Mouse (Mus musculus) midbrain, postnatal 0 days (tissue): ENCODE results near the gene Abca4. TPM values are rescaled to one million over a fixed set of nuclear protein-coding genes. Genes with fewer than 3 reads are reported as not detected.
A peak's percentile ranks its signal among the peaks of the same experiment; 100 is the strongest.

Experiments
- ATAC-seq: fragments of 200-750 bp; cut with Nextera tagmentation; 2 replicates; pipeline ENCODE4 v1.8.0; 2017; ENCODE audit warnings: moderate number of reproducible peaks, mild to moderate bottlenecking, moderate TSS enrichment, moderate library complexity; ENCODE audit not compliant: low FRiP score
- DNase-seq: peaks from one replicate; pipeline ENCODE4 v3.0.0-alpha.2; 2015; ENCODE audit warnings: low spot score
- H3K27ac ChIP-seq: fragments of 300-500 bp; sonication (generic); 2 replicates; pipeline ENCODE4 v1.5.1; 2014; ENCODE audit warnings: low read depth, mild to moderate bottlenecking, low read length, mixed read lengths
- H3K27me3 ChIP-seq: fragments of 300-500 bp; sonication (generic); 2 replicates; pipeline ENCODE4 v1.6.1; 2014; ENCODE audit warnings: low read length, control low read depth, mixed read lengths; ENCODE audit not compliant: insufficient read depth
- H3K36me3 ChIP-seq: fragments of 300-500 bp; sonication (generic); 2 replicates; pipeline ENCODE4 v1.6.1; 2014; ENCODE audit warnings: low read length, control low read depth, mixed read lengths; ENCODE audit not compliant: insufficient read depth
- H3K4me1 ChIP-seq: fragments of 300-500 bp; sonication (generic); 2 replicates; pipeline ENCODE4 v1.6.1; 2014; ENCODE audit warnings: mild to moderate bottlenecking, control low read depth, antibody characterized with exemption, low read length, mixed read lengths; ENCODE audit not compliant: insufficient read depth
- H3K4me2 ChIP-seq: fragments of 300-500 bp; sonication (generic); 2 replicates; pipeline ENCODE4 v1.6.1; 2014; ENCODE audit warnings: low read depth, mild to moderate bottlenecking, low read length, mixed read lengths; ENCODE audit not compliant: poor library complexity, severe bottlenecking
- H3K4me3 ChIP-seq: fragments of 300-500 bp; sonication (generic); 2 replicates; pipeline ENCODE4 v1.5.1; 2014; ENCODE audit warnings: low read depth, mild to moderate bottlenecking, low read length, moderate library complexity
- H3K9ac ChIP-seq: fragments of 300-500 bp; sonication (generic); replicated peaks from 2 replicates; pipeline ENCODE4 v1.6.1; 2014; ENCODE audit warnings: mild to moderate bottlenecking, low read length, moderate library complexity, mixed read lengths; ENCODE audit not compliant: poor library complexity, severe bottlenecking
- H3K9me3 ChIP-seq: fragments of 300-500 bp; sonication (generic); 2 replicates; pipeline ENCODE4 v1.6.1; 2016; ENCODE audit warnings: low read length, control low read depth
- CTCF ChIP-seq: IDR thresholded peaks from 2 replicates; pipeline ENCODE4 v1.5.1; 2016; ENCODE audit warnings: antibody characterized with exemption, mild to moderate bottlenecking
- WGBS: fragments of 180-500 bp; shearing (Covaris S2); extraction: QIAGEN DNeasy Blood & Tissue Kit; methylation state at CpG from one replicate; pipeline ENCODE4 v1.1.7; 2014; 5-methylcytosine and 5-hydroxymethylcytosine counted together
- polyA plus RNA-seq: library from polyadenylated mRNA; unstranded; fragments of >200 nt; fragmentation: Nextera tagmentation; extraction: Ambion mirVana; gene quantifications from 2 replicates; pipeline ENCODE4 v1.2.1, GENCODE M21; 2015
- total RNA-seq: library from RNA; depleted of rRNA; stranded (reverse); fragments of >200 nt; gene quantifications from 2 replicates; pipeline ENCODE4 v1.2.3, GENCODE M21; 2014

Abca4 gene
- total and polyA plus RNA-seq, 2 experiments from 2014 or later = 0.94 to 7.7 TPM

GRCm38 (mm10) chr3:122090338-122090737 lies 46.1 kb downstream of the Abca4 start:
- Histone ChIP-seq H3K27ac (no peak overlapping the region), H3K27me3 (no peaks in the 10 kb centered on the region), H3K9ac (no peak overlapping the region), H3K36me3 (no peaks in the 10 kb centered on the region), H3K4me2 (no peak overlapping the region), H3K4me3 (no peak overlapping the region), H3K9me3 (no peaks in the 10 kb centered on the region), H3K4me1 (no peaks in the 10 kb centered on the region)
- TF ChIP-seq CTCF = no peak
- 82% methylated on average over 6 of the region's 6 CpGs for WGBS
- DNase-seq (no peak), ATAC-seq (no peak)

- 86% methylated on average over 5 of the region's 5 CpGs for whole genome bisulfite sequencing
- H3K27me3 ChIP-seq = no peaks in the 10 kb centered on the region
- no peaks in the 10 kb centered on the region for H3K4me1 ChIP-seq
- no peak for TF ChIP-seq CTCF
- no peak overlapping the region for H3K4me3 ChIP-seq
- no peak overlapping the region for H3K27ac ChIP-seq
- H3K9ac ChIP-seq = no peak overlapping the region
- no peak overlapping the region for H3K4me2 ChIP-seq
- ATAC-seq (no peak), DNase-seq (no peak)
- no peaks in the 10 kb centered on the region for H3K36me3 ChIP-seq
- H3K9me3 ChIP-seq = no peaks in the 10 kb centered on the region
Measured at GRCm38 (mm10) chr3:122099713-122100112, 55.5 kb downstream of the Abca4 start.

- no peaks in the 10 kb centered on the region for H3K4me1 ChIP-seq
Measured at GRCm38 (mm10) chr3:122102091-122102490, 57.8 kb downstream of the Abca4 start.

GRCm38 (mm10) chr3:122103864-122104808 lies 59.9 kb downstream of the Abca4 start:
- H3K4me2 ChIP-seq = peak overlapping the region; percentile 21
- no peaks in the 10 kb centered on the region for H3K36me3 ChIP-seq
- H3K27me3 ChIP-seq = no peaks in the 10 kb centered on the region
- no peak overlapping the region for H3K4me3 ChIP-seq
- no peaks in the 10 kb centered on the region for H3K4me1 ChIP-seq
- peak; percentile 81 for DNase-seq
- 40% methylated on average over 20 of the region's 20 CpGs for WGBS
- H3K9ac ChIP-seq = no peak overlapping the region
- H3K27ac ChIP-seq = no peak overlapping the region
- H3K9me3 ChIP-seq = no peaks in the 10 kb centered on the region
- peak; percentile 80 for TF ChIP-seq CTCF
- 0 out of 2 replicates have a peak, but pooled peaks have one; percentile 16 for ATAC-seq

More at GRCm38 (mm10) chr3:122102091-122102490, 57.8 kb downstream of the Abca4 start:
- Histone ChIP-seq H3K9me3 (no peaks in the 10 kb centered on the region), H3K4me2 (no peak overlapping the region), H3K9ac (no peak overlapping the region), H3K27ac (no peak overlapping the region), H3K36me3 (no peaks in the 10 kb centered on the region), H3K4me3 (no peak overlapping the region), H3K27me3 (no peaks in the 10 kb centered on the region)
- 57% methylated on average over 7 of the region's 7 CpGs for WGBS
- no peak for TF ChIP-seq CTCF
- no peak for ATAC-seq
- peak; percentile 18 for DNase-seq

- no peak for DNase-seq
- WGBS = 81% methylated on average over 8 of the region's 8 CpGs
- no peak for TF ChIP-seq CTCF
Measured at GRCm38 (mm10) chr3:122106920-122107319, 62.7 kb downstream of the Abca4 start.

GRCm38 (mm10) chr3:122107643-122108194 lies 63.5 kb downstream of the Abca4 start:
- no peaks in the 10 kb centered on the region for H3K9me3 ChIP-seq
- H3K36me3 ChIP-seq = no peaks in the 10 kb centered on the region
- no peaks in the 10 kb centered on the region for H3K27me3 ChIP-seq
- TF ChIP-seq CTCF = no peak
- no peak overlapping the region for H3K4me3 ChIP-seq
- no peak for DNase-seq
- H3K27ac ChIP-seq = no peak overlapping the region
- H3K4me1 ChIP-seq = no peaks in the 10 kb centered on the region
- no peak overlapping the region for H3K4me2 ChIP-seq
- 81% methylated on average over 14 of the region's 14 CpGs for WGBS
- no peak overlapping the region for H3K9ac ChIP-seq
- no peak for ATAC-seq

More at GRCm38 (mm10) chr3:122106920-122107319, 62.7 kb downstream of the Abca4 start:
- Histone ChIP-seq H3K4me2 (no peak overlapping the region), H3K9me3 (no peaks in the 10 kb centered on the region), H3K27me3 (no peaks in the 10 kb centered on the region), H3K9ac (no peak overlapping the region), H3K4me1 (no peaks in the 10 kb centered on the region), H3K4me3 (no peak overlapping the region), H3K27ac (no peak overlapping the region), H3K36me3 (no peaks in the 10 kb centered on the region)
- no peak for ATAC-seq
